Mouse (Mus musculus): ENCODE measurements around the gene Iqsec3.

DNA sequence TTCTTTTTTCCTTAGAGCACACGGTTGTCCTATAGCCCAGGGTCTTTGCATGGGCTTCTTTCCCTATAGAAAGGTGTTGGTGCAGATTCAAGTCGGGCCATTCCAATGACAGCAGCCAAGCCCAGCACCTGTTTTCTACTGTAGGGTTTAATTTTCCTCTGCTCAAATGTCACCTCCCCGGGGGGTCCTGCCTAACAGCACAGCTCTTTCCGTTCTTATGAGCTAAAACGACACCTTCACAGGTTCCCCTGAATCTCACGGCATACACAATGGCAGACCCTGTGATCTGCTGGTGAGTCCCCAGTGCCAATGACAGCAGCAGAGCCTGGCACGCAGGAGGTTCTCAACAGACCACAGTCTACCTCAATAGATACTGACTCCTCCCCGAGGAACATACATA lies 16.1 kb downstream of the Iqsec3 start:
- TF ChIP-seq POLR2A (IDR thresholded peaks at IDR 0.05; ENCODE audit: low read depth, low read length) = no peak
- no peak for TF ChIP-seq CTCF (IDR thresholded peaks at IDR 0.05; ENCODE audit: extremely low read depth, insufficient read length, insufficient replicate concordance, low read depth, low read length)

Data from small intestine, adult 2 months (tissue).